Mouse (Mus musculus): ENCODE results near the gene Fads3. TPM values are rescaled to one million over a fixed set of nuclear protein-coding genes. Genes with fewer than 3 reads are reported as not detected.

The Fads3 gene
- total and polyA plus RNA-seq, 3 experiments: 20.1 to 48.8 (median 41.8) TPM

DNA sequence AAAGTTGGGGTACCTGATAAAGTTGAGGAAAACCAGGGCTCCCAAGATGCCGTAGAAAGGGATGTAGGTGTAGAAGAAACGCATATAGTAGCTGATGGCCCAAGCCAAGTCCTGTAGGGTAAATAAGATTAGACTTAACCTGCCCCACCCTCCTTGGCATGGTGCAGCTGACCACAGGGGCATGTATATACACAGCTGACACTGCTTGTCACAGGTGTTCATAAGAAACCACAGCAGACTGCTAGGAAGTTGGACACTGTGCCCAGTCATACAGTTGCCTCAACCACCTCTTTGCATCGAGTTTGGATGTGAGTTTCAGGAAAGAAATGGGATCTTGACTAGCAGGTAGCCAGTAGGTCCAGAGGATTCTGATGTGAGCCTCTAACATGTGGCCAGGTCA lies 25.1 kb downstream of the Fads3 start:
- Histone ChIP-seq H3K4me3 (ENCODE audit: low read depth, low read length) (no peak overlapping the region; the same call in 1 of the 2 replicates), H3K27me3 (ENCODE audit: insufficient read depth, low read length) (no peaks in the 10 kb centered on the region), H3K36me3 (replicated peaks) (peaks cover 100% of the 10 kb centered on the region), H3K4me1 (ENCODE audit: insufficient read depth, low read depth, low read length) (peaks cover 91% of the 10 kb centered on the region), H3K9me3 (replicated peaks) (no peaks in the 10 kb centered on the region)
- TF ChIP-seq TAL1 (conservative IDR thresholded peaks at IDR 0.05; ENCODE audit: low read depth, low read length): no peak
- no peak for TF ChIP-seq GATA1 (IDR thresholded peaks at IDR 0.05; ENCODE audit: borderline replicate concordance, low read length)
- TF ChIP-seq POLR2AphosphoS5 (IDR thresholded peaks at IDR 0.05; ENCODE audit: insufficient replicate concordance, low read depth, low read length): no peak
- ATAC-seq (ENCODE audit: extremely low read depth, insufficient number of reproducible peaks, low FRiP score, poor library complexity, severe bottlenecking): no peak
- no peak for DNase-seq (ENCODE audit: low spot score)

DNA sequence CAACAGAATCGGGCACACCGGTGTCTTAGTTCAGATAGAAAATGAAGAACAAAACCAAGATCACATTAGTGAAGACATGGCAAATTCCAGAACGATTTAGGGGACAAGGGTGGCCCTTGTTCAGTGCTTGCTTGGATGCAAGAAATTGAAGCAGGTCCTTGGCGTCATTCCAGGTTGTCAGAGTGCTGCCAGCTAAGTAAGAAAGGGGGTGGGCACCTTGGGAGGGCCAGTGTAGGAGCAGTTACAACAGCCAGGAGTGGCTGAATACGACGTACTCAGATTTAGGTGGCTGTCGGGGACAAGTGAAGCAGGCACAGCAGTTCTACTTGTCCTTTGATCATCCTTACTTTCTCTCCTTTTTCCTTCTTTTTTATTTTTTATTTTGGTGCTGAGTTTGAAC lies 26.3 kb downstream of the Fads3 start:
- Histone ChIP-seq H3K4me1 (ENCODE audit: insufficient read depth, low read depth, low read length) (peaks cover 83% of the 10 kb centered on the region), H3K27me3 (ENCODE audit: insufficient read depth, low read length) (no peaks in the 10 kb centered on the region), H3K9me3 (replicated peaks) (no peaks in the 10 kb centered on the region), H3K36me3 (replicated peaks) (peaks cover 100% of the 10 kb centered on the region), H3K4me3 (ENCODE audit: low read depth, low read length) (no peak overlapping the region)
- DNase-seq (ENCODE audit: low spot score) (no peak), ATAC-seq (ENCODE audit: extremely low read depth, insufficient number of reproducible peaks, low FRiP score, poor library complexity, severe bottlenecking) (no peak)
- no peak for TF ChIP-seq GATA1 (IDR thresholded peaks at IDR 0.05; ENCODE audit: borderline replicate concordance, low read length)
- no peak for TF ChIP-seq GATA2 (IDR thresholded peaks at IDR 0.05; ENCODE audit: borderline replicate concordance, low read depth, low read length)
- TF ChIP-seq TAL1 (conservative IDR thresholded peaks at IDR 0.05; ENCODE audit: low read depth, low read length): no peak
- no peak for TF ChIP-seq CTCF (IDR thresholded peaks at IDR 0.05; ENCODE audit: low read depth, low read length)
- no peak for TF ChIP-seq POLR2AphosphoS5 (IDR thresholded peaks at IDR 0.05; ENCODE audit: insufficient replicate concordance, low read depth, low read length)

- peaks cover 68% of the 10 kb centered on the region for H3K4me1 ChIP-seq (ENCODE audit: insufficient read depth, low read depth, low read length)
- TF ChIP-seq CTCF (IDR thresholded peaks at IDR 0.05; ENCODE audit: low read depth, low read length) (no peak), TAL1 (conservative IDR thresholded peaks at IDR 0.05; ENCODE audit: low read depth, low read length) (no peak), POLR2AphosphoS5 (IDR thresholded peaks at IDR 0.05; ENCODE audit: insufficient replicate concordance, low read depth, low read length) (no peak), GATA1 (IDR thresholded peaks at IDR 0.05; ENCODE audit: borderline replicate concordance, low read length) (no peak), GATA2 (IDR thresholded peaks at IDR 0.05; ENCODE audit: borderline replicate concordance, low read depth, low read length) (no peak)
- H3K4me3 ChIP-seq (ENCODE audit: low read depth, low read length): no peak overlapping the region
- H3K27me3 ChIP-seq (ENCODE audit: insufficient read depth, low read length): no peaks in the 10 kb centered on the region
- ATAC-seq (ENCODE audit: extremely low read depth, insufficient number of reproducible peaks, low FRiP score, poor library complexity, severe bottlenecking): no peak
- no peaks in the 10 kb centered on the region for H3K9me3 ChIP-seq (replicated peaks)
- no peak for DNase-seq (ENCODE audit: low spot score)
- peaks cover 100% of the 10 kb centered on the region for H3K36me3 ChIP-seq (replicated peaks)
Observed at GRCm38 (mm10) chr19:10070186-10070980, 29.0 kb downstream of the Fads3 start.

GRCm38 (mm10) chr19:10071166-10071565 lies 29.8 kb downstream of the Fads3 start:
- DNase-seq (ENCODE audit: low spot score): no peak
- H3K36me3 ChIP-seq (replicated peaks): peaks cover 100% of the 10 kb centered on the region
- no peaks in the 10 kb centered on the region for H3K9me3 ChIP-seq (replicated peaks)
- no peaks in the 10 kb centered on the region for H3K27me3 ChIP-seq (ENCODE audit: insufficient read depth, low read length)
- TF ChIP-seq POLR2AphosphoS5 (IDR thresholded peaks at IDR 0.05; ENCODE audit: insufficient replicate concordance, low read depth, low read length): no peak
- TF ChIP-seq GATA1 (IDR thresholded peaks at IDR 0.05; ENCODE audit: borderline replicate concordance, low read length): no peak
- no peak for TF ChIP-seq TAL1 (conservative IDR thresholded peaks at IDR 0.05; ENCODE audit: low read depth, low read length)
- no peak for TF ChIP-seq CTCF (IDR thresholded peaks at IDR 0.05; ENCODE audit: low read depth, low read length)
- no peak for TF ChIP-seq GATA2 (IDR thresholded peaks at IDR 0.05; ENCODE audit: borderline replicate concordance, low read depth, low read length)
- no peak for ATAC-seq (ENCODE audit: extremely low read depth, insufficient number of reproducible peaks, low FRiP score, poor library complexity, severe bottlenecking)
- H3K4me1 ChIP-seq (ENCODE audit: insufficient read depth, low read depth, low read length): peaks cover 60% of the 10 kb centered on the region
- H3K4me3 ChIP-seq (ENCODE audit: low read depth, low read length): no peak overlapping the region

GRCm38 (mm10) chr19:10071892-10072291 lies 30.5 kb downstream of the Fads3 start:
- H3K4me1 ChIP-seq (ENCODE audit: insufficient read depth, low read depth, low read length): peaks cover 52% of the 10 kb centered on the region

DNA sequence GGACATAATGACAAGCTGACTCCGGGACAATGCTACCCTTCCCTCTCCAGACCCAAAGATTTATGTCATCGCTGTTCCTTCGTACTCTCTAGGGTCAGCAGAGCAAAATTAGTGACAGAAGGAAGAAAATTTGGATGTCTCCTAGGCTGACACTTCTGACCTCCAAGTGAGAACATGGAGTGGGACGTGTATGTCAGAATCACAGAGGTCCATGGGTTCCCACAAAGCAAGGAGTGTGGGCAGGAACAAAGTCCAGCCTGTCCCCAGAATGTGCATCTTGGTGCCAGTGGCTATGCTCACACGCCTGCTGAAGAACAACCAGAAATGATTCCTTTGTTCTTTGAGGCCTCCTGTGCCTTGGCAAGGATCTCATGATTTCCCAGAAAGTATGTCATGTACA lies 31.8 kb downstream of the Fads3 start:
- ATAC-seq (ENCODE audit: extremely low read depth, insufficient number of reproducible peaks, low FRiP score, poor library complexity, severe bottlenecking) (no peak), DNase-seq (ENCODE audit: low spot score) (no peak)
- H3K9me3 ChIP-seq (replicated peaks): no peaks in the 10 kb centered on the region
- H3K27me3 ChIP-seq (ENCODE audit: insufficient read depth, low read length): no peaks in the 10 kb centered on the region
- no peak overlapping the region for H3K4me3 ChIP-seq (ENCODE audit: low read depth, low read length)
- peaks cover 100% of the 10 kb centered on the region for H3K36me3 ChIP-seq (replicated peaks)
- H3K4me1 ChIP-seq (ENCODE audit: insufficient read depth, low read depth, low read length): peaks cover 43% of the 10 kb centered on the region
- no peak for TF ChIP-seq TAL1 (conservative IDR thresholded peaks at IDR 0.05; ENCODE audit: low read depth, low read length)
- no peak for TF ChIP-seq GATA1 (IDR thresholded peaks at IDR 0.05; ENCODE audit: borderline replicate concordance, low read length)

More at GRCm38 (mm10) chr19:10071892-10072291, 30.5 kb downstream of the Fads3 start:
- H3K4me3 ChIP-seq (ENCODE audit: low read depth, low read length): no peak overlapping the region
- no peaks in the 10 kb centered on the region for H3K27me3 ChIP-seq (ENCODE audit: insufficient read depth, low read length)
- ATAC-seq (ENCODE audit: extremely low read depth, insufficient number of reproducible peaks, low FRiP score, poor library complexity, severe bottlenecking) (no peak), DNase-seq (ENCODE audit: low spot score) (no peak)
- no peaks in the 10 kb centered on the region for H3K9me3 ChIP-seq (replicated peaks)
- no peak for TF ChIP-seq GATA1 (IDR thresholded peaks at IDR 0.05; ENCODE audit: borderline replicate concordance, low read length)
- TF ChIP-seq CTCF (IDR thresholded peaks at IDR 0.05; ENCODE audit: low read depth, low read length): no peak
- TF ChIP-seq TAL1 (conservative IDR thresholded peaks at IDR 0.05; ENCODE audit: low read depth, low read length): no peak
- TF ChIP-seq POLR2AphosphoS5 (IDR thresholded peaks at IDR 0.05; ENCODE audit: insufficient replicate concordance, low read depth, low read length): no peak
- peaks cover 100% of the 10 kb centered on the region for H3K36me3 ChIP-seq (replicated peaks)
